Mouse (Mus musculus) regulatory T cell (primary cell): ENCODE results near the gene Psmd13.
"Not testable (repeated sequence)": the region's sequence is repeated elsewhere in the genome, so short reads cannot be mapped to it uniquely, and the experiment has no call there.

ENCODE experiments used
- in situ Hi-C: fragments of 300-600 bp; cut with MboI, MseI; formaldehyde crosslinking; loops from one replicate; pipeline ENCODE4 v1.15.1; 2025; ENCODE audit warnings: high pct_unique_total_duplicates

Gene Psmd13

DNA sequence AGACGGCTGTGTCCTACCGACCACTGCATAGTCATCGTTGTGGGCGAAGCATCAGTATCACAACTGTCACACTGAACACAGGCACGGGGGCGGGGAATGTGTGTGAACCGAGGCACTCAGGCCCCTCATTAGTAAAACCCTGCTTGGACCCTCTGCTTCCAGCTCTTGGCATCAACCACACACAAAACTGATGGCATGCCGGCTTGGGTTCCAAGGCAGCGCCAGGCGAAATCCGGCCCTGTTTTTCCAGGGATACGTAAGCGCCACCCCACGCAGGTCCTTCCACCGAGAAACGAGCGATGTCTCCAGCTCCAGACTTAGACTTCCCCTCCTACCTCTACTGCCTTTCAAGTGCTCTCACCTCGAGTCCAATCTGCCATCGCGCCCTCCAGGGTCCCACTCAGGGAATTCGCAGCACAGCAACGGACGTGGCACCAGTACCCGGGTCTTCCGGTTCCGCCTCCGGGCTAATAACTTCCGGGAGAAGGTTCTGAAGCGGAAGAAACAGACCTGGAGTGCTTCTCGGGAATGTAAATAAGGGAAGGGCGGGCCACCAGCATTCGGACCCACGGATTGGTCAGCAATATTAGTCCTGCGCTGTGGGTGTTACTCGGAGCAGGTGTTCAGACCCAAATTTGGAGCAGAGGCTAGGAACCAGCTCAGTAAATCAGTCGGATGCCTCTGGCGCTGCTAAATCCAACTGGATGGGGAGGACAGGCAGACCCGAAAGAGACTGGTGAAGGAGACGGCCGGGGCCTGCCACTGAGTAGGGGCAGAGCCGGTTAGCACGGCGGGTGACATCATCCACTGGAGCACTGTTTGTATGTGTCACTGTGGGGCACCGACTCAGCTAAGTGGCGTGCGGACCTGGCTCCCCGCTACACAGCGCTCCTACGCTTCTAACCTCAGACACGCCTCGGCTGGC, 25.6 kb upstream of the Psmd13 start, which contains the start of gene Gm45785:
Gm45785 (minus strand) TSS at position 472 of the 925 bp plus-strand sequence.
- in situ Hi-C loops: no loop called here

GRCm38 (mm10) chr7:140856785-140857549, 24.8 kb upstream of the Psmd13 start, which contains the start of gene Ric8a:
TSS of gene Ric8a (plus strand) at chr7:140856957.
- in situ Hi-C loops: no loop called here

GRCm38 (mm10) chr7:140857550-140858505, 23.9 kb upstream of the Psmd13 start, which contains the start of gene Bet1l:
TSS of gene Bet1l (minus strand) at chr7:140857577.
- in situ Hi-C loops: no loop called here

GRCm38 (mm10) chr7:140858746-140859145, 23.0 kb upstream of the Psmd13 start:
- in situ Hi-C loops: no loop called here

DNA sequence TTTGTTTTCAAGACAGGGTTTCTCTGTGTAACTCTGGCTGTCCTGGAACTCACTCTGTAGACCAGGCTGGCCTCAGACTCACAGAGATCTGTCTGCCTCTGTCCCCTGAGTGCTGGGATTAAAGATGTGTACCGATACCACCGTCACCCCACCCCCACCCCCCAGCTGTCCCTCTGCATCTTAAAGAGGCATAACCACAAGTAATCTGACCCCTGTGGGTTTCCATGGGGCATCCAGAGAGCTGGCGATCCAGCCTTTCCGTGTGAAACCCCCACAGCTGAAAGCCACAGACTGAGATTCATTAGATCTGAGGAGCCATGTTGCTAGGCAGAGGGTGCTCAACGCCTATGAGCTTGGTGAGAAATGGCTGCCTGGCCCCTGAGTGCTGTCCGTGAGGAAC, 21.8 kb upstream of the Psmd13 start:
- in situ Hi-C loops: no loop called here

GRCm38 (mm10) chr7:140860728-140861127, 21.0 kb upstream of the Psmd13 start:
- in situ Hi-C loops: no loop called here

DNA sequence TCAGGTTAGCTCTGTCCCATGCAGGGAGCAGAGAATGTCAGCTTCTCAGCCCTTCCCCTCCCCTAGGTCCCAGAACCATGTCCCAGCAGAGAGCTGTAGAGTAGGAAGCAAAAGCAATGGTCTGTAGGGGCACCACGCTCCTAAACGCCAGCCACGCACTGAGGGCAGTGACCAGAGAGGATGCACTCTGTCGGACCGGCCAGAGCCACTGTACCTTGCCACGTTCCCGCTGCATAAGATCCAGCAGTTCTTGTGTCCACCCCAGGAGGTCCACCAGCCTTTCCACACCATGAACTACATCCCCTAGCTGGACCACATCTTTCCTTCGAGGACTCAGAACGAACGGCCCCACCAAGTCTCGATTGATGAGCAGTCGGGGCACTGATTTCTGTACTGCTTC, 17.0 kb upstream of the Psmd13 start:
- in situ Hi-C loops: no loop called here

GRCm38 (mm10) chr7:140874224-140874623, 7.5 kb upstream of the Psmd13 start:
- in situ Hi-C loops: no loop called here

- in situ Hi-C loops: no loop called here
Observed at GRCm38 (mm10) chr7:140877364-140877763, 4.4 kb upstream of the Psmd13 start.

GRCm38 (mm10) chr7:140879355-140879754, 2.4 kb upstream of the Psmd13 start:
- in situ Hi-C loops: no loop called here

GRCm38 (mm10) chr7:140880419-140880818, 1.3 kb upstream of the Psmd13 start:
- in situ Hi-C loops: loop anchor here (10.0 kb wide), 1 partner anchor 746 kb away; the partner anchor contains the start of gene Mtg1

DNA sequence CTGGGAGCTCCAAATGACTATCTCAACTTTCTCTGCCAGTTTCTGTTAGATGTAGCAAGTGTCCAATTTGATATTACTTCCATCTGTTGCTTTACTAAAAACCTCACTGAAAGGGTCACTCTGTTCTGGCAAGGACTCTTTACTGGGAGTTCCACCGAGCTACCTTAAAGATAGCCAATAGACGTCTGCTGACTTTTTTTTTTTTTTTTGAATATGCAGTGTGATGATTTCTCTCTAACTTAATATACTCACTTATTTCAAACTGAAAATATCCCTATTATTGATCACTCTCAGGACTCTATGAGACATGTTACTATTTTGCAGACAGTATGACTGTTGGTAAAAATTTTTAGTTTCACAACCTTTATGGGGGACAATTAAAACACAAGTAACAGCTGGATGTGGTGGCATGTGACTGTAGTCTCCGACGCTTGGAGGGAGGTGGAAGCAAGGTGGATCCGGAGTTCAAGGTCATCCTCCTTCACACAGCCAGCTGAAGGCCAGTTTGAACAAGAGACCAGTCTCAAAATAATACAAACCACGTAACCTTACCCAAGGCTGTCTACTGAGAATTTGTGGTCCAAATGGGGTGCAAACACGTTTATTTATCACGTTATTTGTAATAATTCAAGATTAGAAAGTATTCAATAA, 778 bp upstream of the Psmd13 start:
- in situ Hi-C loops: loop anchor here (10.0 kb wide), 1 partner anchor 746 kb away; the partner anchor contains the start of gene Mtg1

DNA sequence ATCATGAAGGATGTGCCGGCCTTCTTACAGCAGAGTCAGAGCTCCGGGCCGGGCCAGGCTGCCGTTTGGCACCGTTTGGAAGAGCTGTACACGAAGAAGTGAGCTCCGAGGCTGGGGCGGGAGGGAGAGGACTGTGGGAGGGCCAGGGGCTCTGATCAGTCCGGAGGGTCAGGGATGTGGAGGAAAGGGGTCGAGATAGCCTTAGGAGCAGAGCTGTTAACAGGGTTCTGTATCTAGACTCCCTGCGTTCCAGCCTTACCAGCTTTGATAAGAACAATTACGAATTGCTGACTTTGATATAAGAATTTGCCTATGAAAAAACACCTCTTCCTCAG, 668 bp downstream of the Psmd13 start:
- in situ Hi-C loops: loop anchor here (10.0 kb wide), 1 partner anchor 748 kb away; the partner anchor contains the start of gene Mtg1

DNA sequence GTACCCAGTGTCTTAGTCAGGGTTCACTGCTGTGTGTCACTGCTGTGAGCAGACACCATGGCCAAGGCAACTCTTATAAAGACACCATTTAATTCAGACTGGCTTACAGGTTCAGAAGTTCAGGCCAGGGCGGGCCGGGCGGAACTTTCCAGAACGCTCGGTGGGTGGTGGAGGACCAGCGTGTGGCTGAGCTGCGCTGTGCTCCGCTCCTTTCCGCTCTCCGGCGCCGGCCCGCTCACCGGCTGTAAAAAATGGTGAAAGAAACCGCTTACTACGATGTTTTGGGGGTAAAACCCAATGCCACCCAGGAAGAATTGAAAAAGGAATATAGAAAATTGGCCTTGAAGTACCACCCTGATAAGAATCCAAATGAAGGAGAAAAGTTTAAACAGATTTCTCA, 8.9 kb downstream of the Psmd13 start:
- in situ Hi-C loops: not testable (repeated sequence)

GRCm38 (mm10) chr7:140894031-140894430, 12.3 kb downstream of the Psmd13 start:
- in situ Hi-C loops: no loop called here

GRCm38 (mm10) chr7:140894611-140895010, 12.8 kb downstream of the Psmd13 start:
- in situ Hi-C loops: no loop called here

DNA sequence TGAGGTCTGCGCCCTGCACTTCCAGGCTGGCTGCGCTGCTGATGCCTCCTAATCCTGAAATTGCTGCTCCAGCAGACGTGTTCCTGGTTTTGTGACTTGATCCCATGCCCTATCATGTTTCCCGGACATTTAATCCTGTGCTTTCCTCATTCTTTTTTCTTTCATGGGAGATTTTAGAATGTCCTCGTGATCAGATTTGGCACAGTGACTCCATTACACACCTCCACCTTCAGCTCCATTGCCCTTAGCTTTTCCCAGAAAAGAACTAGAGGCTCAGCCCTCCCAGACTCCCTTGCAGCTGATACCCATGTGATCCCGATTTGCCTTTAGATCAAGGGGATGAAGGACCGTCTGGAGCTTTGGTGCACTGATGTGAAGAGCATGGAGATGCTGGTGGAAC, 16.1 kb downstream of the Psmd13 start:
- in situ Hi-C loops: no loop called here

DNA sequence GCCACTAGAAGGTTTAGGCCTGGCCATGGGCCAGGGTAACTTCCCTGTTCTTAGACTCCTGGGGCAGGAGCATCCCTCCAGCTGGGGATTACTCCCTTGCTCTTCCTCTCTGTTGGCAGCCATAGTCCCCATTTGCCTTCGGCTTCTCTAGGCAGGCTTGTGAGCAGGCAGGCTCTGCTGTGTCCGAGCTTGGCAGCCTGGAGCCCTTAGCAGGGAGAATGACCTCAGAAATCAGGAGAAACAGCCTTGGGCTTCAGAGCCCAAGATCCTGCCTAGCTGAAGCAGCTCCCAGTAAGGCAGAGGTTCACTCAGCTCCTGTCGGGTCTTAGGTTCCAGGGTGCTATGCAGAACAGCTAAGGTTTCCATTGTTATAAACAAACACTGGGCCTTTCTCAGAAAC, 17.4 kb downstream of the Psmd13 start:
- in situ Hi-C loops: no loop called here

GRCm38 (mm10) chr7:140900220-140900619, 18.5 kb downstream of the Psmd13 start, which contains the start of gene Cox8b:
TSS of gene Cox8b (minus strand) at chr7:140900446.
- in situ Hi-C loops: loop anchor here (5.0 kb wide), 1 partner anchor 58 kb away; no protein-coding TSS in a partner anchor
